Mouse (Mus musculus) stomach, embryonic 16.5 days (tissue): ENCODE measurements around the gene Fam180a. TPM values are rescaled to one million over a fixed set of nuclear protein-coding genes. Genes with fewer than 3 reads are reported as not detected.

ENCODE experiments used
- ATAC-seq: fragments of 200-750 bp; cut with Nextera tagmentation; 2 replicates; pipeline ENCODE4 v1.8.0; 2017; ENCODE audit warnings: moderate number of reproducible peaks, moderate TSS enrichment; ENCODE audit not compliant: insufficient read depth, low FRiP score
- H3K27ac ChIP-seq: fragments of 300-500 bp; sonication (generic); 2 replicates; pipeline ENCODE4 v1.5.1; 2014; ENCODE audit warnings: low read length
- H3K27me3 ChIP-seq: fragments of 300-500 bp; sonication (generic); 2 replicates; pipeline ENCODE4 v1.6.1; 2014; ENCODE audit warnings: low read length, control low read depth, mixed read lengths; ENCODE audit not compliant: control insufficient read depth, insufficient read depth
- H3K36me3 ChIP-seq: fragments of 300-500 bp; sonication (generic); 2 replicates; pipeline ENCODE4 v1.6.1; 2014; ENCODE audit warnings: low read length; ENCODE audit not compliant: control insufficient read depth, insufficient read depth
- H3K4me1 ChIP-seq: fragments of 300-500 bp; sonication (generic); 2 replicates; pipeline ENCODE4 v1.6.1; 2014; ENCODE audit warnings: low read length, control low read depth, mixed read lengths; ENCODE audit not compliant: control insufficient read depth, insufficient read depth
- H3K4me2 ChIP-seq: fragments of 300-500 bp; sonication (generic); 2 replicates; pipeline ENCODE4 v1.6.1; 2014; ENCODE audit warnings: low read depth, low read length, mixed read lengths
- H3K4me3 ChIP-seq: fragments of 300-500 bp; sonication (generic); replicated peaks from 2 replicates; pipeline ENCODE4 v1.5.1; 2014; ENCODE audit warnings: mild to moderate bottlenecking, low read length
- H3K9ac ChIP-seq: fragments of 300-500 bp; sonication (generic); 2 replicates; pipeline ENCODE4 v1.6.1; 2014; ENCODE audit warnings: low read length
- H3K9me3 ChIP-seq: fragments of 300-500 bp; sonication (generic); replicated peaks from 2 replicates; pipeline ENCODE4 v1.6.1; 2016; ENCODE audit warnings: low read length, control low read depth; ENCODE audit not compliant: control insufficient read depth
- WGBS: fragments of 180-500 bp; shearing (Covaris S2); extraction: QIAGEN DNeasy Blood & Tissue Kit; methylation state at CpG from one replicate; pipeline ENCODE4 v1.1.7; 2014; 5-methylcytosine and 5-hydroxymethylcytosine counted together
- polyA plus RNA-seq: library from polyadenylated mRNA; unstranded; fragments of >200 nt; fragmentation: Nextera tagmentation; extraction: Ambion mirVana; gene quantifications from 2 replicates; pipeline ENCODE4 v1.2.1, GENCODE M21; 2015

Fam180a gene
- polyA plus RNA-seq, 1 experiment from 2014 or later: 1.9 TPM

DNA sequence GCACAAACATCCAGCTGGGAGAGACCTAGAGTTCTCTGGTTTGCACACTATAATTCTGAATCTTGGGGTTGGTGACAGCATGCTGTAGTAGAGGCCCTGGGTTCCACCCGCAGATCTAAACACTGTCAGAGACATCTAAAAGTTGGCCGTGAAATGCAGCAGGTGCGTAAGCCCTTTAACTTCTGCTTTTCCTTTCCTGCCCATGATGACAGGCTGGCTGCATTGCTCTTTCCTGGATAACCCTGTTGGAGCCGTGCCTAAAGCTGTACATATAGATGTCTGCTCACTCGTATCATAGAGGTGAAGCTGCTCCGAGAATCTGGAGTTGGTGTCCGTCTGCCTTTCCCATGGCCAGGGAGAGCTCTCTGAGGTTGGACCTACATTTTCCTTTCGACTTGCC lies 26.9 kb upstream of the Fam180a start:
- Histone ChIP-seq H3K4me1 (peaks cover 10% of the 10 kb centered on the region; the same call in 1 of the 2 replicates), H3K4me2 (no peak overlapping the region), H3K27ac (no peak overlapping the region), H3K36me3 (no peaks in the 10 kb centered on the region), H3K9me3 (no peaks in the 10 kb centered on the region), H3K27me3 (no peaks in the 10 kb centered on the region), H3K4me3 (no peak overlapping the region), H3K9ac (no peak overlapping the region)
- ATAC-seq: no peak
- 68% methylated on average over 8 of the region's 8 CpGs for WGBS

DNA sequence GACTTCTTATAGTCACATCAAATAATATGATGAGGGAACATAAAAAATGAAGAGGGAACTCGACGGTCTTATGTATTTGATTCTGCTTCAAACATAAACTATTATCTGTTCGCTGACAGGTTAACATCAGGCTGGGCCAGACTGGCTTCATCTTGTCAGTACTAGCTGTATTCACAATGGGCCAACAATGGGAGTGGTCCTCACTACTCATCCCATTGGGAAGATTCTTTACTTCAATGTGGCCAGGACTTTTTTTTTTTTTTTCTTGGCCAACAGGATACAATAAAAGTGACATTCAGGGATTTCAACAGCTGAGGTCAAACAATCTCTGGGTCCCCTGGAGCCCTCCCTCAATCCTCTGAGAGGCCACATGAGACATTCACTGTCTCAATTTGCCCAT lies 25.9 kb upstream of the Fam180a start:
- no peak overlapping the region for H3K4me2 ChIP-seq
- no peaks in the 10 kb centered on the region for H3K27me3 ChIP-seq
- no peak for ATAC-seq
- no peak overlapping the region for H3K4me3 ChIP-seq
- H3K9ac ChIP-seq: no peak overlapping the region
- WGBS: 85% methylated on average over 3 of the region's 3 CpGs
- H3K27ac ChIP-seq: no peak overlapping the region
- peaks cover 10% of the 10 kb centered on the region; the same call in 1 of the 2 replicates for H3K4me1 ChIP-seq
- no peaks in the 10 kb centered on the region for H3K36me3 ChIP-seq
- H3K9me3 ChIP-seq: no peaks in the 10 kb centered on the region

DNA sequence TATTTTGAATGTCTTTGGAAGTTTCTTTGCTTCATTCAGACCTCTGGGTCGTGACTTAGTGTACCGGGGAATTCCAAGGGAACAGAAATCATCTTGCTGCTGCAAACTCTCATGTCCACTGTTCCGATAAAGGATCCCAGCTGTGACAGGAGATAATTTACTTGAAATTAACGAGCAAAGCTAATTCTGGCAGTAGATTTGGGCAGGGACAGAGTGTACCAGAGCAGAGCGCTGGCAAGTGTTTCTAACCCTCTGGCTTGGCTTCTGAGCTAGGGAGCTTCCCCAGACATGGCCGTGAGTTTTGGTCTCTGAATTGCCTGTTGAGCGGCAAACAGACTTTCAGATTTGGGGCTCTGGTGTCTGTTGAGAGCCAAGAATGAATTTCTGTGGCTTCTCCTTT lies 23.8 kb upstream of the Fam180a start:
- H3K9me3 ChIP-seq: no peaks in the 10 kb centered on the region
- 39% methylated on average over 7 of the region's 7 CpGs for WGBS
- H3K4me2 ChIP-seq: no peak overlapping the region
- no peak overlapping the region for H3K9ac ChIP-seq
- no peaks in the 10 kb centered on the region for H3K36me3 ChIP-seq
- ATAC-seq: no peak
- H3K27me3 ChIP-seq: no peaks in the 10 kb centered on the region
- no peak overlapping the region for H3K27ac ChIP-seq
- H3K4me1 ChIP-seq: peaks cover 10% of the 10 kb centered on the region; the same call in 1 of the 2 replicates
- no peak overlapping the region for H3K4me3 ChIP-seq

DNA sequence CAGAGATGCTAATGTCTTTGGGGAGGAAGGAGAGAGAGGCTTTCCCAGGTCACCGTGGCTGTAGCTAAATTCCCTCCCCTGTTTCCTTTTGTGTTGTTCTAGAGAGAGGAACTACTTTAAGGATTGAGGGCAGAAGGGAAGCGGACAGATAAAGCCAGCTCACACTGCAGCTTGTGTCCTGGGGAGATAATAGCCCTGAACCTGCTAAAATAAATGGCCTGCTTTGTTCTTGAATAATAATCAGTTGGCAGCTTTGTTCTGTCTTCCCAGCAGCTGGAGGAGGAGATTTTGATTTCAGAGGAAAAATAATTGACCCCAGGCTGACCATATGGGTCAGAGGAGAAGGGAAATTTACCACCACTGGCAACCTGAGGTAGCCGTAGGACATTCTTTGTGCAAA lies 12.7 kb upstream of the Fam180a start:
- Histone ChIP-seq H3K27ac (no peak overlapping the region), H3K36me3 (no peaks in the 10 kb centered on the region), H3K9me3 (no peaks in the 10 kb centered on the region), H3K4me1 (no peaks in the 10 kb centered on the region), H3K4me2 (no peak overlapping the region), H3K27me3 (no peaks in the 10 kb centered on the region), H3K9ac (no peak overlapping the region), H3K4me3 (no peak overlapping the region)
- ATAC-seq: no peak
- 32% methylated on average over 3 of the region's 3 CpGs for WGBS

DNA sequence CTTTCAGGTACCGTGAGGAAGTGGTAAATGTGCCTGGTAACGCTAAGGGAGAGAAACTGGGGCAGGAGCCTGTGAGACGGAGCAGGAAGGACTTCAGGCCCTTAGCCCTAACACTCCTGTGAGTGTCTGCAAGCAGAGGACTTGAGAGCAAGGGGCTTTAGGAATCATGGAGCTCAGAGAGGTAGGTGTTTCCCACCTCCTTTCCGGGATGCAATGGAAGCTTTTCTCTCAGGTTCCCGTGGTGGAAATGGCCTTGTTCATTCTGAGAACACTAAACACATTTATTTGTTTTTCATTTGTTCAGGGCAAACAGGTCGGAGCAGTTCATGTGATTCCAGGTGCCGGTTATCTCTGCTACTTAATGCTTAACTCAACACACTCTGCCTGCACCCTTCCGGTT lies 11.9 kb upstream of the Fam180a start:
- WGBS: 57% methylated on average over 8 of the region's 8 CpGs
- no peaks in the 10 kb centered on the region for H3K9me3 ChIP-seq
- H3K4me1 ChIP-seq: no peaks in the 10 kb centered on the region
- no peaks in the 10 kb centered on the region for H3K36me3 ChIP-seq
- no peak overlapping the region for H3K4me3 ChIP-seq
- no peaks in the 10 kb centered on the region for H3K27me3 ChIP-seq
- H3K27ac ChIP-seq: no peak overlapping the region
- H3K4me2 ChIP-seq: no peak overlapping the region
- H3K9ac ChIP-seq: no peak overlapping the region
- no peak for ATAC-seq

DNA sequence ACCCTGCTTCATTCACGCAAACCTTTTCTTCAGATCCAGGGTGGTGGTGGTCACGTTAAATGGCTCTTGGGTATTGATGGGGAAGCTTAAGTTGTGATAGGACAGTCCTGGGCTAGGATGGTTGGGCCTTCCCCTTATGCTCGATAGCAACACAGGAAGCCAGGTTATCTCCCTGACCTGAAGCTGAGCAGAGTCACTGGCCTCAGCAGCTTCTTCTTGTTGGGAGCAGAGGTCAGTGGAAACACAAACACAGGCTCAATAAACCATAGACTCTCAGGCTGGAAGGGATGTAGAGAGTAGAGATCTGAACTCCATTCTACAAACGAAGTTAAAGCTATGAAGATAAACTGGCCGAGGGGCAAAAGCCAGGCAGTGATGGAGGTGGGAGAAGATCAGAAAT lies 9.5 kb upstream of the Fam180a start:
- Histone ChIP-seq H3K9me3 (no peaks in the 10 kb centered on the region), H3K4me1 (no peaks in the 10 kb centered on the region), H3K9ac (no peak overlapping the region), H3K4me2 (no peak overlapping the region), H3K27me3 (no peaks in the 10 kb centered on the region), H3K36me3 (no peaks in the 10 kb centered on the region), H3K27ac (no peak overlapping the region), H3K4me3 (no peak overlapping the region)
- WGBS: 47% methylated on average over 5 of the region's 5 CpGs
- no peak for ATAC-seq

DNA sequence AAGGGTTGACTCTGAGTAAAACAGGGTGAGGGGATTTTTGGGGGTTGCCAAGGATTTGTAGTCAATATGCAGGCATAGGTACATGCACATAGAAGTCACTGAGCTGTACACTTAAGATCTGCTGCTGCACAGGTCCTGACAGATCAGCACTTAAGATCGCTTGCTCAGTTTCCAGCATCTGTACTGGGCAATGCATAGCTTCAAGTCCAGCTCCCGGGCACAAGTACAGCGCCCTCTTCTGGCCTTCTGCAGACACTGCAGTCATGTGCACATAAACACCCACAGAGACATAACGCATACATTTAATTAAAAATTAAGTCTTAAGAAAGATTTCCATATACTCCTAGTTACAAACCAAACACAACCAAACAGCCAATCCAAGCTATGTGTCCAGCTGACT lies 8.3 kb upstream of the Fam180a start:
- H3K27ac ChIP-seq: no peak overlapping the region
- no peaks in the 10 kb centered on the region for H3K4me1 ChIP-seq
- no peaks in the 10 kb centered on the region for H3K27me3 ChIP-seq
- H3K9ac ChIP-seq: no peak overlapping the region
- H3K4me3 ChIP-seq: no peak overlapping the region
- no peak overlapping the region for H3K4me2 ChIP-seq
- H3K9me3 ChIP-seq: no peaks in the 10 kb centered on the region
- WGBS: 78% methylated on average over 4 of the region's 4 CpGs
- no peaks in the 10 kb centered on the region for H3K36me3 ChIP-seq
- no peak for ATAC-seq

DNA sequence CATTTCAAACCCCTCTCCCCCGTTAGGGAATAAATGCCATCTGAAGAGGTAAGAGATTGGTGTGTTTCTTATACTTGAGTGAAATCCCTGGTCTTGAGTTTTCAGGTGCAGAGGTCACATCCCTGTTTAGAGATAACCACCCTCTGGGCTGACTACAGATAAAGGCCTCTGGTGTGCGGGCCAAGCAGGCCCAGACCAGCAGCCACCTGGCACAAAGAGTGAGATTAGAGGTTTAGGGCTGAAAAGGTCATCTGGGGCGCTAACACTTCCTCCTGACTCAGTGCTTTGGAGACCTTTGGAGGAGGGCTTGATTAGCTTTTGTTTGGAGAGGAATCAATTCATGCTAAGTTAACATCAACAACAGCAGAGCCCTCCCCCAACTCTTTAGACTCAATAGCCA lies 7.7 kb upstream of the Fam180a start:
- Histone ChIP-seq H3K4me1 (no peaks in the 10 kb centered on the region), H3K27me3 (no peaks in the 10 kb centered on the region), H3K4me3 (no peak overlapping the region), H3K9ac (no peak overlapping the region), H3K4me2 (no peak overlapping the region), H3K27ac (no peak overlapping the region), H3K36me3 (no peaks in the 10 kb centered on the region), H3K9me3 (no peaks in the 10 kb centered on the region)
- WGBS: 30% methylated on average over 3 of the region's 3 CpGs
- ATAC-seq: no peak

DNA sequence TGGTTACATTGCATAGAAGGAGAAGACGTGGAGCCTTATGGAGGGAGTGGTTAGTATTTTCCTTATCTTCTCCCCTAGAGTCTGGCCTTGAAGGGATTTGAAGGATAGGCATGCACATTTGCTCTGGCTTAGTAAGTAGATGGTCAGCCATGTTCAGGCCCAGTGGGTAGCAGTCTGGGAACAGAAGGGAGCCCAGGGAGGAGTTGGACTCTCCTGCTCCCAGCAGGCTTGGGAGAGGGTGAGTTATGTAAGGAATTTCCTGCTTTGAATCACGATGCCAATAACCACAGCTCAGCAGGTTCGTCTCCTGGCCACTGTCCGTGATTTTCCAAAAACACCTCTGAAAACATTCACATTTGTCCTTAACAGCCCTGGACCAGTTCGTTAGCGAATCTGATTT lies 4.9 kb upstream of the Fam180a start:
- no peak overlapping the region for H3K27ac ChIP-seq
- no peaks in the 10 kb centered on the region for H3K27me3 ChIP-seq
- no peak overlapping the region for H3K9ac ChIP-seq
- no peaks in the 10 kb centered on the region for H3K36me3 ChIP-seq
- H3K9me3 ChIP-seq: no peaks in the 10 kb centered on the region
- no peak overlapping the region for H3K4me3 ChIP-seq
- 48% methylated on average over 6 of the region's 6 CpGs for WGBS
- no peaks in the 10 kb centered on the region for H3K4me1 ChIP-seq
- no peak overlapping the region for H3K4me2 ChIP-seq
- ATAC-seq: no peak

DNA sequence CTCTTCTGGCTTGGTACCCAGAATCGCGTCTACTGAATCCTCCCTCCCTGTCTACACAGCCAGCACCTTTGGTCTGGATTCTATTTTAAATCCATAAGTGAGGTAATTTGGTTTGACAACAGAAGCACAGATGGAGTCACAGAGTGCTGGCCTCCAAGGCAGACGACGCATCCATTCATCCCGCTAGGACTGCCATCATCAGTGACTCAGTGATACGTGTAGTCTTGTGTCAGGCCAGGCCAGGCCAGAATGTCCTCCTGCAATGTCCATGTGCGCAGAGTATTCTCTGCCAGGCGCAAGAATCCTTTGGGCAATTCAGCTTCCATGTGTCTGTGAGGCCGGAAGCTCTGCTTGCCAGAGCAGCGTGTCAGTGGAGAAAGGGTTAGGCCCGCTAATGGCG lies 4.0 kb upstream of the Fam180a start:
- ATAC-seq: no peak
- Histone ChIP-seq H3K4me1 (no peaks in the 10 kb centered on the region), H3K27me3 (no peaks in the 10 kb centered on the region), H3K27ac (no peak overlapping the region), H3K9ac (no peak overlapping the region), H3K36me3 (no peaks in the 10 kb centered on the region), H3K4me3 (no peak overlapping the region), H3K4me2 (no peak overlapping the region), H3K9me3 (no peaks in the 10 kb centered on the region)
- WGBS: 96% methylated on average over 12 of the region's 12 CpGs
